Mouse (Mus musculus) frontal cortex, adult 2 months (tissue): ENCODE measurements around the gene Setd1a. TPM values are rescaled to one million over a fixed set of nuclear protein-coding genes. Genes with fewer than 3 reads are reported as not detected.
"Not testable (repeated sequence)": the region's sequence is repeated elsewhere in the genome, so short reads cannot be mapped to it uniquely, and the experiment has no call there.

Experiments used
- DNase-seq, 2 experiments: peaks; one replicate each; pipeline ENCODE4 v3.0.0; 2022; ENCODE audit warnings: low spot score in 1 of 2; ENCODE audit errors: extremely low spot score in 1 of 2
- polyA plus RNA-seq: library from polyadenylated mRNA; depleted of rRNA; stranded (reverse); fragments of >200 nt; gene quantifications from 2 replicates; pipeline ENCODE4 v1.2.3, GENCODE M21; 2012

Gene Setd1a
- polyA plus RNA-seq, 1 experiment = 21.8 TPM

GRCm38 (mm10) chr7:127765756-127766155 is 10.7 kb upstream of the Setd1a start:
- no peak for DNase-seq

GRCm38 (mm10) chr7:127766851-127767609 is 9.4 kb upstream of the Setd1a start:
- DNase-seq = no peak

DNA sequence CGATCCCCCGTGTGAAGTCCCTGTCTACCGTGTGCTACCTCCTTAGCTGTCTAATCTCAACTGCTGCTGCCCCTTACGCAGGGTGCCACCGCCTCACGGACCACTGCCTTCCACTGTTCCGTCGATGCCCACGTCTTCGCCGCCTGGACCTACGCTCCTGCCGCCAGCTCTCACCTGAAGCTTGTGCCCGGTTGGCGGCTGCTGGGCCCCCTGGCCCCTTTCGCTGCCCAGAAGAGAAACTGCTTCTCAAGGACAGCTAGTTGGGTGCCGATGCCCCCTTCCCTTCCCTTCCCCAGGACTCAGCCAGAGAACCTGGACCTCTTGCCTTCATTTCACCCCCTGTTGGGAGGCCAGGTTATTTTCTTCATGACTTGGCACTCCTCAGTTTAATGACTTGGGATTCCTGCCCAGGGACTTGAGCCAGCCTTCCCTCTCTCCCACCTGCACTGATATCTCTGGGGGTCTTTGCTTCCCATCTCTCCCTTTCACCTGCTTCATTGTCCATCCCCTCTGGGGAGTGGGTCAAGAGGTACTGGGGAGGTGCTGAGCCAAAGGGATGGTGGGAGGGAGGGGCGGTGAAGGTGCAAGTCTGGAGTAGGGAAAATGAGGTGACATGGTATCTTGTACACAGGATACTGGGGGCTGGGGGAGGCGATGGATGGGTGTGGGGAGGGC is 8.7 kb upstream of the Setd1a start:
- DNase-seq = no peak

DNA sequence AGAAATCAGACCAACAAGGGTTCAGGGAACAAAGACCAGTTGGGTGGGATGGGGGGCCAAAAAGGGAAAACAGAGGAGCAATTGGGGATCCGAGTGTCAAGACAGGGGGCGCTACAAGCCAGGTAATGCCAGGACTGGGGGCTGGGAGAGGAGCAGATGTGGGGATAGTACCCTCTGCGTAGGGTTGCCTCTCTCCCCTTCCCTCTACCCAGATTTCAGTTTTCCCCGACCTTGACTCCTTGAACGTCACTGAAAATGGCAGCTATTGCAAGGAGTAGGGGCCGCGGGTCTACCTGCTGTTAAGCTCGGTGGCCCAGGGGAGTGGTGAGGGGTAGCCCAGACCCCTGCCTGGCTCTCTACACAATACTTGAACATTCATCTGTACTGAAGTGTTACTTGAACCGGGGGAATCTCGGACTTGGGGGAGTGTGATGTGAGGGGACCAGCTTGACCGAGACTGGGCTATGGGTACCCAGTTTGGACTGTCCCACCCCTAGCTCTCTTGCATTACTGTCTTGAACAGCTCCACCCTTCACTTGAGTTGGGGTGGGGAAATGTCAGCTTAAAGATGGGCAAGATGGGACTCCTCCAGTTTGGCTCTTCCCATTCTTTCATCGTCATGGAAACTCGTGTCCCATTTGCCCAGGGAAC is 8.0 kb upstream of the Setd1a start:
- no peak for DNase-seq

DNA sequence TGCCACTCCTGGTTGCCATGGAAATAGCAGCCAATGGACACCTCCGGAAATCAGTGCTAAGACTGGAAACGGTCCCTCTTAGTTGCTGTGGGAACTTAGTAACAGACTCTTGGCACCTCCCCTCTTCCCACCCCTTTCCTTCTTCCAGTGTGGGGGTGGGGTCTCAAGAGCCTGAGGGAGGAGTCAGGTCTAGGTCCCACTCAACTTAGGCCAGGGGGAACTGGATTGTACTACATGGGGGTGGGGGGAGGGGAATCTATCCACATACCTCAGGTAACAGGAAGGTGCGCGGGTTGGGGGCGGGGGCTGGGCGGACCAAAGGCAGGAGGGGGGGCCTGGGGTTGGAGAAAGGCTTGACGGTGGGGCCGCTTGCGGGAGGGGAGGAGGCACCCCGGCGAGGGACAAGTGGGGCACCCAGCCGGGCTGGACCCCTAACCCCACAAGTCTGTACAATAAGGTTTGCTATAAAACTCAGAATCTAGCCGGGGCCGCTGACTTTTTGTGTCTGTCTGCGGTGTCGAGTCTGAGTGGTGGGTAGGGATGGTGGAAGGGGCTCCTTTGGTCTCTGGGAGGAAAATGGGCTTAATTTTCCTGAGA is 7.4 kb upstream of the Setd1a start:
- peak; percentile 99 for DNase-seq

GRCm38 (mm10) chr7:127769651-127770038 is 6.8 kb upstream of the Setd1a start, which contains the start of gene Orai3:
Gene Orai3 (plus strand): TSS chr7:127769815.
- DNase-seq = peak; percentile 79 to 87

DNA sequence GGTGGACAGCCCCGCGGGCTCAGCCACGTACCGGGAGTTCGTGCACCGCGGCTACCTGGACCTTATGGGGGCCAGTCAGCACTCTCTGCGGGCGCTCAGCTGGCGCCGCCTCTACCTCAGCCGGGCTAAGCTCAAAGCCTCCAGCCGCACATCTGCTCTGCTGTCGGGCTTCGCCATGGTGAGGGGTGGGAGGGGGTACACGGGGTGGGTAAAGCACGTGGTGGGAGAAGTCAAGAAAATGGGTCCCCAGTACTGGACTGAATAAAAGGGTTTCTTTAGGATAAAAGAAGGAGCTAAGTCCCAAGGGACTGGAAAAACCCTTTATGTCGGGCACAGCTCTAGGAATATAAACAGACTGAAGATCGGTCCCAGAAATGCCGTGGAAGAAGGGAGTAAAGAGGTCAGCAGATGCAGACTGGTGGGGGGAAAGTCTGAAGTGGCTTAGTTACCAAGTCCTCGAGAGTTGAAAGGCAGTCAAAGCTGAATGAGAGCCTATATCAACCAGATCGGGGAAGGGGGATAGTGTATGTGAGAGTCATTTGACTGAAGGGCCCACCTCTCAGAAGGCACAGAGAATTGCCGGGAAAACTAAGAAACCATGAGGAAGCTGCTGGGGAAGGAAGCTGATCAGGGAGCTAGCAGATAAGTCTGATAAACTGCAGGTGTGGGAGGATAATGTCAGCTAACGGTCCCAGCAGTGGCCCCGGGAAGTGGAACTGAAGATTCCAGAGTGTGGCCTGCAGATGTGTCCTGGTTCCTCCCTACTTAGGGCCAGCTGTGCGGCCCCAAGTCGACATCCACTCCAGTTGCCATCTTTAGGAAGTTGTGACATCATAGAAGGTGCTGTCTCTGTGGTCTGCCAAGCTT is 6.2 kb upstream of the Setd1a start:
- DNase-seq = no peak

DNA sequence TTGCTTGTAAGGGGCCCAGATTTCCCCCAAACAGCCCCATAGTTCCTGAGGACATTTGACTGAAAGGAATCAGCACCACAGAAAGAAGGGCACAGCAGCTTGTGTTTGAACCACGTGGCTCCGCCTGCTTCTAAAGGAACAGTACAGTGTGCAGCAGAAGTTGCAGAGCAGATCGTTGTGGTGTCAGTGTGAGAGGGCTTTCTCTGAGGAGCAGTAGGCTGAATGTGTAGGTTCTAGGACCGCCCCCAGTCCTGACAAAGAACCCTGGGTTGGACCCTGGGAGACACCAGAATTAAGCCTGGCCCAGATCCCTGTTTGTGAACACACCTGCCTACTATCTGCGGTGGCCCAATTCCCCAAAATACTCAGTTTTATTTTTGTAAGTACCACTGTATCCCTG is 5.2 kb upstream of the Setd1a start:
- peak; percentile 58 to 61 for DNase-seq

GRCm38 (mm10) chr7:127772080-127772479 is 4.4 kb upstream of the Setd1a start:
- DNase-seq = no peak

- no peak for DNase-seq
Measured at GRCm38 (mm10) chr7:127772557-127772956, 3.9 kb upstream of the Setd1a start.

GRCm38 (mm10) chr7:127773664-127774384 is 2.6 kb upstream of the Setd1a start:
- DNase-seq = peak in 1 of 2 experiments; percentile 71

- DNase-seq = not testable (repeated sequence)
Measured at GRCm38 (mm10) chr7:127775837-127776236, 633 bp upstream of the Setd1a start.

DNA sequence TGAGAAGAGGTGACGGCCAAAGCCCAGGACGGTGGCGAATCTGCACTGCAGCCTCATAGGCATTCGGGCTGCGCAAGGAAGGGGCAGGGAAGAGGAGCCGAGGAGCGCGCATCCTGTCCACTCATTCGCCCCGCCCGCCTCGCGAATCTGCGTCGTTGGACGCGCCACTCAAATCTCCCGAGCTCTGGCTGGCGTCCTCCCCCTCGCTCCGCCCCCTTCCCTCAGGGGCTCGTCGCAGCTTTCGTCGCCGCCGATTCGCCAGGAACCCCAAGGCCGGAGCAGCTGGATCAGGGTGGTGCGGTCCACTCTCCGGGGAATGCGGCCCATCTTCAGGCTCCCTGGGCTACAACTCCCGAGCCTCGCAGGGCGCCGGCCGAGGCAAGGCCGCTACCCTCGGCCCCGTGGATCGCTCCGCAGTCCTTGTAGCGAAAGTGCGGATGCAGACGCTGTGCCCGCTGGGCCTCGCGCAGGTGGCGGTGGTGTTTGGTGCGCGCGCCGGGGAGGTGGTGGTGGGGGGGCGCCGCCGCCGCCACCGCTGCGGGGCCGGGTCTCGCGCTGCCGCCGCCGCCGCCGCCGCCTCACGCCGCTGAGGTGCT is 506 bp downstream of the Setd1a start:
- DNase-seq = peak; percentile 92 to 97

- no peak for DNase-seq
Measured at GRCm38 (mm10) chr7:127777474-127778266, 1.2 kb downstream of the Setd1a start.

DNA sequence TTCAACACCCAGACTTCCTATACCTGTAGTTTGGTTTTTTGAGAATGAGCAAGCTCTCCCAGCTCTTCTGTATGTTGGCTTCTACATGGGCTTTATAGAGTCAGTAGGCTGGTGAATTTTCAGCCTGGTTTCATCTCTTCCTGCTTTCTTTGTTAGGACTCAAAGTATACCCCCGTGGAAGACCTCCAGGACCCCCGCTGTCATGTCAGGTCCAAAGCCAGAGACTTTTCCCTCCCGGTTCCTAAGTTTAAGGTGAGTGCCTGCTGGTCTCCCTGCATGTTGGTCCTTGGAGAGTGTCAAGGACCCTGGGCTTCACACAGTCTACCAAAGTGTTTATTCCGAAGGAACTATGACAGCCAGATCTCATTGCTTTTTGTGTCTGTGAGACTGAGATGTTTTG is 1.9 kb downstream of the Setd1a start:
- no peak for DNase-seq

GRCm38 (mm10) chr7:127785308-127785707 is 8.8 kb downstream of the Setd1a start, which contains the start of gene Gm49388:
Gene Gm49388 (plus strand): TSS chr7:127785608.
- DNase-seq = no peak

GRCm38 (mm10) chr7:127797076-127797845 is 20.8 kb downstream of the Setd1a start:
- DNase-seq = no peak

GRCm38 (mm10) chr7:127798591-127798990 is 22.1 kb downstream of the Setd1a start:
- DNase-seq = no peak
